Mouse (Mus musculus) midbrain, embryonic 14.5 days (tissue): ENCODE measurements at regions not wholly inside any gene's neighbourhood (a gene's known extent, or its start where the extent isn't known, plus 50 kb on each side); places are given as distances from the start of the nearest gene placed in this dataset.

Experiments
- ATAC-seq: fragments of 200-750 bp; cut with Nextera tagmentation; 2 replicates; pipeline ENCODE4 v1.8.0; 2017; ENCODE audit warnings: moderate number of reproducible peaks, moderate library complexity; ENCODE audit not compliant: low FRiP score, low TSS enrichment
- DNase-seq: peaks from one replicate; pipeline ENCODE4 v3.0.0-alpha.2; 2015
- H3K27ac ChIP-seq: fragments of 300-500 bp; sonication (generic); replicated peaks from 2 replicates; pipeline ENCODE4 v1.5.1; 2014; ENCODE audit warnings: mild to moderate bottlenecking, low read depth, low read length, moderate library complexity
- H3K27me3 ChIP-seq: fragments of 300-500 bp; sonication (generic); 2 replicates; pipeline ENCODE4 v1.6.1; 2014; ENCODE audit warnings: low read length, control low read depth, mixed read lengths; ENCODE audit not compliant: control insufficient read depth, insufficient read depth
- H3K36me3 ChIP-seq: fragments of 300-500 bp; sonication (generic); 2 replicates; pipeline ENCODE4 v1.6.1; 2014; ENCODE audit warnings: low read length, control low read depth; ENCODE audit not compliant: control insufficient read depth, insufficient read depth
- H3K4me1 ChIP-seq: fragments of 300-500 bp; sonication (generic); 2 replicates; pipeline ENCODE4 v1.6.1; 2014; ENCODE audit warnings: mild to moderate bottlenecking, antibody characterized with exemption, low read length, control low read depth; ENCODE audit not compliant: control insufficient read depth, insufficient read depth
- H3K4me2 ChIP-seq: fragments of 300-500 bp; sonication (generic); 2 replicates; pipeline ENCODE4 v1.6.1; 2014; ENCODE audit warnings: mild to moderate bottlenecking, low read length, moderate library complexity
- H3K4me3 ChIP-seq: fragments of 300-500 bp; sonication (generic); replicated peaks from 2 replicates; pipeline ENCODE4 v1.5.1; 2014; ENCODE audit warnings: low read depth, low read length
- H3K9ac ChIP-seq: fragments of 300-500 bp; sonication (generic); replicated peaks from 2 replicates; pipeline ENCODE4 v1.6.1; 2014; ENCODE audit warnings: mild to moderate bottlenecking, low read length, moderate library complexity
- H3K9me3 ChIP-seq: fragments of 300-500 bp; sonication (generic); 2 replicates; pipeline ENCODE4 v1.6.1; 2016; ENCODE audit warnings: low read length, control low read depth, mixed read lengths; ENCODE audit not compliant: control insufficient read depth
- WGBS: fragments of 180-500 bp; shearing (Covaris S2); extraction: QIAGEN DNeasy Blood & Tissue Kit; methylation state at CpG from one replicate; pipeline ENCODE4 v1.1.7; 2014; 5-methylcytosine and 5-hydroxymethylcytosine counted together

- Histone ChIP-seq H3K9ac (no peak overlapping the region), H3K36me3 (no peaks in the 10 kb centered on the region), H3K27me3 (no peaks in the 10 kb centered on the region), H3K4me3 (no peak overlapping the region), H3K27ac (no peak overlapping the region), H3K4me1 (0 out of 2 replicates have a peak, but pooled peaks cover 8% of the 10 kb centered on the region), H3K9me3 (no peaks in the 10 kb centered on the region), H3K4me2 (no peak overlapping the region)
- no peak for DNase-seq
- 86% methylated on average over 1 of the region's 1 CpGs for WGBS
- no peak for ATAC-seq
These were observed 174.9 kb downstream of the Fzd1 start for GRCm38 (mm10) chr5:4582702-4583475.

- no peak overlapping the region for H3K4me3 ChIP-seq
- H3K4me2 ChIP-seq = no peak overlapping the region
- DNase-seq (no peak), ATAC-seq (no peak)
- H3K36me3 ChIP-seq = no peaks in the 10 kb centered on the region
- no peaks in the 10 kb centered on the region for H3K27me3 ChIP-seq
- no peak overlapping the region for H3K27ac ChIP-seq
- no peak overlapping the region for H3K9ac ChIP-seq
- 0 out of 2 replicates have a peak, but pooled peaks cover 8% of the 10 kb centered on the region for H3K4me1 ChIP-seq
- H3K9me3 ChIP-seq = no peaks in the 10 kb centered on the region
- 59% methylated on average over 8 of the region's 8 CpGs for WGBS
These were observed 177.5 kb downstream of the Fzd1 start for GRCm38 (mm10) chr5:4580185-4580839.

GRCm38 (mm10) chr5:4578856-4579255 is 179.0 kb downstream of the Fzd1 start:
- ATAC-seq (no peak), DNase-seq (no peak)
- 68% methylated on average over 3 of the region's 3 CpGs for WGBS
- Histone ChIP-seq H3K9me3 (no peaks in the 10 kb centered on the region), H3K36me3 (no peaks in the 10 kb centered on the region), H3K27me3 (no peaks in the 10 kb centered on the region), H3K9ac (no peak overlapping the region), H3K27ac (no peak overlapping the region), H3K4me1 (0 out of 2 replicates have a peak, but pooled peaks cover 5% of the 10 kb centered on the region), H3K4me3 (no peak overlapping the region), H3K4me2 (no peak overlapping the region)

GRCm38 (mm10) chr5:4577179-4577578 is 180.7 kb downstream of the Fzd1 start:
- Histone ChIP-seq H3K36me3 (no peaks in the 10 kb centered on the region), H3K4me2 (no peak overlapping the region), H3K27me3 (no peaks in the 10 kb centered on the region), H3K4me3 (no peak overlapping the region), H3K9me3 (no peaks in the 10 kb centered on the region), H3K9ac (no peak overlapping the region), H3K4me1 (0 out of 2 replicates have a peak, but pooled peaks cover 5% of the 10 kb centered on the region), H3K27ac (no peak overlapping the region)
- ATAC-seq = no peak
- 88% methylated on average over 6 of the region's 6 CpGs for WGBS
- DNase-seq = no peak

- 89% methylated on average over 6 of the region's 6 CpGs for WGBS
These were observed 194.0 kb downstream of the Fzd1 start for GRCm38 (mm10) chr5:4563862-4564261.

GRCm38 (mm10) chr5:4561661-4562060 is 196.2 kb downstream of the Fzd1 start:
- peaks cover 5% of the 10 kb centered on the region; the same call in 1 of the 2 replicates for H3K9me3 ChIP-seq
- no peak overlapping the region for H3K27ac ChIP-seq
- no peak overlapping the region for H3K4me2 ChIP-seq
- H3K9ac ChIP-seq = no peak overlapping the region
- WGBS = 76% methylated on average over 8 of the region's 8 CpGs
- H3K4me3 ChIP-seq = no peak overlapping the region
- H3K36me3 ChIP-seq = no peaks in the 10 kb centered on the region
- ATAC-seq (no peak), DNase-seq (no peak)
- no peaks in the 10 kb centered on the region for H3K4me1 ChIP-seq
- H3K27me3 ChIP-seq = no peaks in the 10 kb centered on the region

More at GRCm38 (mm10) chr5:4563862-4564261, 194.0 kb downstream of the Fzd1 start:
- H3K4me1 ChIP-seq = no peaks in the 10 kb centered on the region
- H3K4me3 ChIP-seq = no peak overlapping the region
- ATAC-seq (no peak), DNase-seq (no peak)
- peaks cover under 1% of the 10 kb centered on the region; the same call in 1 of the 2 replicates for H3K9me3 ChIP-seq
- H3K27me3 ChIP-seq = no peaks in the 10 kb centered on the region
- no peak overlapping the region for H3K4me2 ChIP-seq
- no peaks in the 10 kb centered on the region for H3K36me3 ChIP-seq
- no peak overlapping the region for H3K9ac ChIP-seq
- H3K27ac ChIP-seq = no peak overlapping the region

GRCm38 (mm10) chr5:4561139-4561470 is 196.7 kb downstream of the Fzd1 start:
- WGBS = 88% methylated on average over 4 of the region's 4 CpGs
- Histone ChIP-seq H3K36me3 (no peaks in the 10 kb centered on the region), H3K4me3 (no peak overlapping the region), H3K4me1 (no peaks in the 10 kb centered on the region), H3K27me3 (no peaks in the 10 kb centered on the region), H3K27ac (no peak overlapping the region), H3K9ac (no peak overlapping the region), H3K9me3 (peaks cover 5% of the 10 kb centered on the region; the same call in 1 of the 2 replicates), H3K4me2 (no peak overlapping the region)
- DNase-seq (no peak), ATAC-seq (no peak)

- Histone ChIP-seq H3K4me2 (no peak overlapping the region), H3K27me3 (no peaks in the 10 kb centered on the region), H3K36me3 (no peaks in the 10 kb centered on the region), H3K4me3 (no peak overlapping the region), H3K4me1 (no peaks in the 10 kb centered on the region), H3K9me3 (peaks cover 5% of the 10 kb centered on the region; the same call in 1 of the 2 replicates), H3K27ac (no peak overlapping the region), H3K9ac (no peak overlapping the region)
- 86% methylated on average over 7 of the region's 7 CpGs for WGBS
- ATAC-seq (no peak), DNase-seq (no peak)
These were observed 197.3 kb downstream of the Fzd1 start for GRCm38 (mm10) chr5:4560370-4561138.
